Mouse (Mus musculus) adrenal gland, postnatal 4 days (tissue): ENCODE data around the gene Ccdc50. TPM values are rescaled to one million over a fixed set of nuclear protein-coding genes. Genes with fewer than 3 reads are reported as not detected.

ENCODE experiments used
- total RNA-seq, 2 experiments: library from RNA; stranded (reverse); gene quantifications; 2 replicates each; pipeline ENCODE4 v1.2.3; 2021

Gene Ccdc50
- total RNA-seq, 2 experiments from 2014 or later: 101 to 106 TPM

Other genes starting within 250 kb of the Ccdc50 start
- gene Ostn, start 81.4 kb upstream of the Ccdc50 start, total RNA-seq: under 1 TPM in 1 of 2 experiments, not detected in 1; 0.23 TPM
- gene Uts2b, start 18.6 kb upstream of the Ccdc50 start, total RNA-seq: not detected